8 mouse cellular contexts compared by ENCODE assay signal in genomic region chr8:120276891-120277426, GRCm38 (mm10). TPM values are rescaled to one million over a fixed set of nuclear protein-coding genes. Genes with fewer than 3 reads are reported as not detected.
A peak's percentile ranks its signal among the peaks of the same experiment; 100 is the strongest.
DNase-seq lines count a peak whose midpoint lies in the region; ATAC-seq lines count a peak whose summit lies in the region.

No protein-coding gene starts in this region.

- peak overlapping the region; percentile 80 for H3K9ac ChIP-seq in heart, embryonic 13.5 days

- DNase-seq in layer of hippocampus, adult 11-12 months (ENCODE audit: low spot score) = peak; percentile 10
- no peak for DNase-seq in layer of hippocampus, postnatal 36 days
- peak; percentile 74 to 82 for DNase-seq in kidney, postnatal 4 days
- peak; percentile 60 for DNase-seq in midbrain, embryonic 10.5 days (ENCODE audit: low spot score)
- no peak for DNase-seq in frontal cortex, postnatal 10 days (ENCODE audit: low spot score in 2 of 2)
- DNase-seq in cerebellum, adult 11-12 months = no peak

- peak overlapping the region; percentile 53 for H3K4me3 ChIP-seq in heart, embryonic 13.5 days
- H3K4me3 ChIP-seq in midbrain, embryonic 10.5 days = peak overlapping the region; percentile 55

- H3K27ac ChIP-seq in heart, embryonic 13.5 days (replicated peaks) = peak overlapping the region; percentile 94
- H3K27ac ChIP-seq in midbrain, embryonic 10.5 days (replicated peaks) = peak overlapping the region; percentile 93

- H3K36me3 ChIP-seq in heart, embryonic 13.5 days = no peaks in the 10 kb centered on the region
- no peaks in the 10 kb centered on the region for H3K36me3 ChIP-seq in midbrain, embryonic 10.5 days

- H3K9me3 ChIP-seq in heart, embryonic 13.5 days = no peaks in the 10 kb centered on the region
- no peaks in the 10 kb centered on the region for H3K9me3 ChIP-seq in midbrain, embryonic 10.5 days (replicated peaks)

- no peaks in the 10 kb centered on the region; the same call in 1 of the 2 replicates for H3K27me3 ChIP-seq in heart, embryonic 13.5 days (replicated peaks)
- peaks cover 72% of the 10 kb centered on the region for H3K27me3 ChIP-seq in midbrain, embryonic 10.5 days (ENCODE audit: low read depth, poor library complexity, severe bottlenecking)

- WGBS in heart, embryonic 13.5 days = 12% methylated on average over 16 of the region's 16 CpGs
- WGBS in midbrain, embryonic 10.5 days = 3% methylated on average over 16 of the region's 16 CpGs

- peaks cover 65% of the 10 kb centered on the region for H3K4me1 ChIP-seq in heart, embryonic 13.5 days
- H3K4me1 ChIP-seq in midbrain, embryonic 10.5 days = peaks cover 86% of the 10 kb centered on the region

- peak overlapping the region; percentile 82 for H3K4me2 ChIP-seq in heart, embryonic 13.5 days

- ATAC-seq in common myeloid progenitor, adult 5-6 weeks (replicated peaks; ENCODE audit: low read depth, poor library complexity, severe bottlenecking) = peak; percentile 33
- ATAC-seq in heart, embryonic 13.5 days (ENCODE audit: extremely low read depth, insufficient number of reproducible peaks, low FRiP score, low TSS enrichment) = 0 out of 2 replicates have a peak, but pooled peaks have one; percentile 11

RNA-seq across cellular contexts. Expression of gene Gse1, which starts 48.7 kb away (rescaled TPM):
- total RNA-seq in layer of hippocampus, postnatal 36 days (2021) = 100 to 1,000 TPM; 147 to 155 TPM
- 30.5 and 46.6 TPM in 2 replicates for total RNA-seq in common myeloid progenitor, adult 5-6 weeks (2017)
- 8.5 and 8.6 TPM in 2 replicates for polyA plus RNA-seq in heart, embryonic 13.5 days (2015; fragmentation: Nextera tagmentation; extraction: Ambion mirVana)
- polyA plus RNA-seq in midbrain, embryonic 10.5 days (2016; fragmentation: Nextera tagmentation; extraction: Ambion mirVana) = 12.7 and 15.6 TPM in 2 replicates

Comparison
In these comparisons a context has a peak if more than half of its experiments do, and no peak if none do; other contexts are left out.
1. DNase-seq: peak in layer of hippocampus, adult 11-12 months (single experiment), kidney, postnatal 4 days (2 of 2) and midbrain, embryonic 10.5 days (single experiment); none in layer of hippocampus, postnatal 36 days (0 of 2), frontal cortex, postnatal 10 days (0 of 2) and cerebellum, adult 11-12 months (single experiment).